Mouse (Mus musculus) embryo, embryonic 10 days (tissue): ENCODE results near the gene Olfr1336.
"Not testable (repeated sequence)": the region's sequence is repeated elsewhere in the genome, so short reads cannot be mapped to it uniquely, and the experiment has no call there.

Experiments
- DNase-seq: peaks from one replicate; pipeline ENCODE4 v3.0.0-alpha.2; 2015; ENCODE audit warnings: low spot score

Olfr1336 gene

DNA sequence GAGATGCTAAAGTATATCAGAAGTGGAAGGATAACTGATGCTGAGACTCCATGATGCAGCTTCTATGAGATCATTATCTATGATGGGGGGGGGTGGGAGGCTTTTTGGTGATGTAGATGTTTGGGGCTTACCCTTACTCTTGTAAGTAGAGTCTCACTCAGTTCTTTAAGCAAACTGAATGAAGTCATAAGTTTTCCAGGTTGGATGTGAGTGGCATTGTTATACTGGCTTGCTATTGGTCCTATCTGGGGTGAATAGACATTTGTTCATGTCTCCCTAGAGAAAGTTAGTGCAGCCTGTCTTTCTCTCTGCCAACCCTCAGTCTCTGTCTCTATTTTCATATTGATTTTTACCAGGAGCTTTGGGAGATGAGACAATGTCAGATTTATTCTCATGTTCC, at the start of gene Olfr1336:
Gene Olfr1336, plus strand, starts transcription at position 301 of the 400 bp plus-strand sequence.
- no peak for DNase-seq

GRCm38 (mm10) chr7:6410043-6410442, 45.9 kb upstream of the Olfr1336 start, which contains the start of gene Gm20715:
Gene Gm20715, plus strand, starts transcription at chr7:6410277.
- DNase-seq, result peak; percentile 99

DNA sequence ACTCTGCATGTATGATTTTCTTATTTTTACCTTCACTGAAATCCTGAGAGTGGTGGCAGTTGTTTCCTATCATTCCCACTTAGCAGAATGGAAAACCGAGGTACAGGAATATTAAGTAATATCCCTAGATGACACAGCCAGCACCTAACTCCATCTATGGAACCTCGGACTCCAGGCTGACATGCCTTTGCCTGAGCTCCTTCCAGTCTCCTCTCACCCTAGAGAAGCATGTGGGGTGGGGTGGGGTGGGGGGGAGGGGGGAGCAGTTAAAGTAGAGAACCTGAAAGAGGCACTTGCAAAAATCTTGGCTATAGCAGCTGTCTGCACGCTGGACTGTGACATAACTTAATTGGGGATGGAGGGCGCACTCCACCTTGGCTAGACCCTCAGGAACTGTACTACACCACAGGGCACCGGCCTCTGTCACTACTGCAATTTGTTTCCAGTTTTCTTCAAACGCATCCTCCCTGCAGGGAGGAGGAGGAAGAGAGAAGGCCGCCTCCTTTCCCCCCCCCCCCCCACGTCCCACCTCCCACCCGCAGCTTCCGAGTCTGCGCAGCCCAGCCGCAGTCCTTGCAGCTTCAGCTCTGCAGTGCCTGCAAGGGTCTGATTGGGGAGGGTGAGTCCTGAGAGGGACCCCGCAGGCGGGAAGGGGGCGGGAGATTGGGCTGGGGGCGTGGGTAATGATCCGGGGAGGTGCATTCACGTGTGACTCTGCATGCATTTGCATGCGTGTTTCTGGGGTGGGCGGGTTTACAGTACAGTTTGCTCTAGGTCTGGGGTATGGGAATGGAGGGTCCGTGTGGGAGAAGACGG, 41.1 kb upstream of the Olfr1336 start:
- DNase-seq, result no peak

- no peak for DNase-seq
Observed at GRCm38 (mm10) chr7:6415442-6415787, 40.6 kb upstream of the Olfr1336 start.

DNA sequence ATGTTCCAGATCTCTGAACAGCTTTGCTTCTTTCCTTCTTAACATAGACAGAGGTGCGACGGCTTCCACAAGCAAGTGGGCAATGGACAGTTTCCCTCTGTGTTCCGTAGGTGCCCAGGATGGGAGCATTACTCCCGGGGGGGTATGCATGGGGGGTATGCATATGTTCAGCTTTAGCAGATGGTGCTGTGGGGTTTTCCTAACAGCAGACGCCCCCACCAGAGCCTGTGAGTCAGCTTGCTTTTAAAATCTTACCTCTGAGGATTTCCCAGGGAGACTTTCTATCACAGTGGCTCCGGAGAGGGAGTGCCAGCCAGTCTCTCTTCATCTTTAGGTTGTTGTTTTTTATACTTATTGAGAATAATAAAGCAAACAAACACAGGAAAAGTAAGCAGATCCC, 36.1 kb upstream of the Olfr1336 start:
- DNase-seq, result no peak

- DNase-seq, result no peak
Observed at GRCm38 (mm10) chr7:6429381-6429780, 26.6 kb upstream of the Olfr1336 start.

DNA sequence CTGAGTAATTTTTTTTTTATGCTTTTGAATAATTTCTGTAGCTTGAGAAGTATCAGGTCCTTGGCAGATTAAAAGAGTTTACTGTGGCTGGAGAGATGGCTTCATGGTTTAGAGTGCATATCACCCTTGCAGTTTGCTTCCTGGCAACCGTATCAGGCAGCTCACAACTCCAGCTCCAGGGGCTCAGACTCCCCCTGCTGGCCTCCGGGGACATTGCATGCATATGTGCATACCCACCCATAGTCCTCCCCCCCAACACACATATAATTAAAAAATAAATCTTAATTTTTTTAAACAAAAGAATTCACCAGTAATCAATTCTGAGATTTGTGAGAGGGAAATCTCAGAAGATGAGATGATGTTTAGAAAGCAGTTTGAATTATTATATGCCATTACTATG, 25.6 kb upstream of the Olfr1336 start:
- DNase-seq, result peak; percentile 28

DNA sequence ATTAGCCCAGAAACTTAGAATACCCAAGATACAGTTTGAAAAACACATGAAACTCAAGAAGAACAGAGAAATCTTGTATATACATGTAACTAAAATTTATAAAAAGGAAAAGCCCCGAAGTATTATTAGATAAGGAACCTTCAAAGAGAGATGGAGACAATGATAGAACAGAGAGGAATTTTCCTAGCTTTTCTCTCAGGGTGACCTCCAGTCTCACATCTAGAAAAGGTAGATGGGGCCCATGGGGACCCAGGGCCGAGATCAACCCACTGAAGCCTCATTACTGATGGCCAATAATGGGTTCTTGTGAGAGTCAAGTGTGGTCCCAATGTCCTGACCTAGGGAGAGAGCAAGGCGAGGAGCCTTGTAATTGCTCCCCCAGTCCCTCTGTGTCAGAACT, 17.6 kb upstream of the Olfr1336 start, which contains the start of gene Olfr1344:
Gene Olfr1344, plus strand, starts transcription at position 301 of the 400 bp plus-strand sequence.
- no peak for DNase-seq

GRCm38 (mm10) chr7:6441173-6441572, 14.8 kb upstream of the Olfr1336 start:
- no peak for DNase-seq

DNA sequence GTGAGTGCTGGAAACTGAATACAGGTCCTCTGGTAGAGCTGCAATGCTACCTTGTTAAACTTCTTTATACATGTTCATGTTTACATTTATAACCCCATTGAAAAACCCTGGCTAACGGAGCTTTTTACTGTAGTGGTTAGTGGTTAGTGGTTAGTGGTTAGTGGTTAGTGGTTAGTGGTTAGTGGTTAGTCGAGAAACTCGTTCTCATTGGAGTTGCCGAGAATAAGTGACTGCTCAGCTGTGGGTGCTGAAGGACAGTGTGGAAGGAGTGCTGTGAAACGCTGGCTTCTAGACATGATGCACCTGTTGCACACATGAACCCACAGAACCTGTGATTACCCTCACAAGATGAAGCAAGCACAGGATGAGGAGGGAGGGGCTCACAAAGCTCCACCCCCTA, 8.2 kb upstream of the Olfr1336 start:
- DNase-seq, result no peak

DNA sequence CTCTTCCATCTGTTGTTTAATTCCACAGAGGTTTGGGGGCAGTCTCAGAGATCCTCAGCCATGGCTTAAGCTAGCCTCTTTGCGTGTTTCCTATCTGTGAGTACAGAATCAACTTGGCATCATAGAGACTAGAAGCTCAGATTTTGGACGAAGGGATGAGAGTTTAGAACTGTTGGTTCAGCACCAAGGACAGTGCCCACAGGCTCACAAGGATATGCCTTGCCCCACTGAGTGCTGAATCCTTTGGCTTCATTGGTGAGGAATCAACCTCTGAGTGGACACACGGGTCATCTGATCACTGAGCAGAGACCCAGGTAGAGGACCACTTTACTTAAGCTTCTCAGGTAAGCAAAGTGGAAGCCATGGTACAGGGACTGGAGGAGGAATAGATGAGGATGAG, 431 bp downstream of the Olfr1336 start:
- DNase-seq, result peak; percentile 55

GRCm38 (mm10) chr7:6466951-6467350, 11.0 kb downstream of the Olfr1336 start, which contains the start of gene Olfr1346:
Gene Olfr1346, plus strand, starts transcription at chr7:6467101.
- DNase-seq, result no peak

- DNase-seq, result not testable (repeated sequence)
Observed at GRCm38 (mm10) chr7:6477633-6478032, 21.7 kb downstream of the Olfr1336 start.

DNA sequence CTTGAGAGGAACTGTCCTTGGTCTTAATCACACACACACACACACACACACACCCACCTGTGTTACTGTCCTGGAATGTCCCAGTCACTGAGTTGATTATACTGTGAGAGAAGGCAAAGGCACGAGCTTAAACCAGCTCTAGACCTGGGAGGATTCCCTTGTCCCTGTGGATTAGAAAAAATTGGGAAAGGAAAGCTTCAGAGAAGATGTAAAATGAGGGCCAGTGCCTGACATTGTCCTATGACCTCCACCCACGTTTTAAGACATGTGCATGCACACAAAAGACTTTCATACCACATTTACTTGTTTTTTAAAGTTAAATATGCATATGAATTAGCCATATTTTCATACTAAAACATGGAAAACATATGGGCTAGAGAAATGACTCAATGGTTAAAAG, 30.9 kb downstream of the Olfr1336 start, which contains the start of gene Olfr5:
Gene Olfr5, minus strand, starts transcription at position 101 of the 400 bp plus-strand sequence.
- no peak for DNase-seq

GRCm38 (mm10) chr7:6499655-6500054, 43.7 kb downstream of the Olfr1336 start, which contains the start of gene Olfr1347:
Gene Olfr1347, minus strand, starts transcription at chr7:6499755.
- no peak for DNase-seq

DNA sequence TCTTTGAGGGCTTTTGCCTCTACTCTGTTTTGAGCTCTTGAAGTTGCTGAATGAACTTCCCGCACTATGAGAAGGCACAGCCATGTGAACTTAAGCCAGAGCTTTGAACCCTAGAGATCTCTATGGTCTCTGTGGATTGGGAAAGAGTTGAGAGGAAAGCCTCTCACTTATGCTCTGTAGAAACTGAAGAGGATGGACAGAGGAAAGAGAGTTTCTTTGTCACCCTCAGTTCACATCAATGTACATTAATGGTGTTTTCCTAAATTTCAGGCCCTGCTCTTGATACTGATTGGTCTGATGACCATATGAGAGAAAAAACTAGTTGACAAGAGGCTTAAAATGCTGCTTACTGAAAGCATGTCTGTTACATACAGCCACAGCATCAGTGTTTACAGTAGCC, 52.7 kb downstream of the Olfr1336 start, which contains the start of gene Olfr1348:
Gene Olfr1348, minus strand, starts transcription at position 101 of the 400 bp plus-strand sequence.
- DNase-seq, result no peak
